Mouse (Mus musculus) lung, embryonic 15.5 days (tissue): ENCODE measurements around the gene Bcas2. TPM values are rescaled to one million over a fixed set of nuclear protein-coding genes. Genes with fewer than 3 reads are reported as not detected.
A peak's percentile ranks its signal among the peaks of the same experiment; 100 is the strongest.
"Not testable (repeated sequence)": the region's sequence is repeated elsewhere in the genome, so short reads cannot be mapped to it uniquely, and the experiment has no call there.

Experiments used
- ATAC-seq: fragments of 200-750 bp; cut with Nextera tagmentation; 2 replicates; pipeline ENCODE4 v1.8.0; 2017; ENCODE audit warnings: moderate number of reproducible peaks, borderline replicate concordance; ENCODE audit not compliant: low FRiP score, low TSS enrichment; ENCODE audit errors: extremely low read depth
- H3K27ac ChIP-seq: fragments of 300-500 bp; sonication (generic); 2 replicates; pipeline ENCODE4 v1.5.1; 2015; ENCODE audit warnings: moderate library complexity, mild to moderate bottlenecking, inconsistent platforms
- H3K27me3 ChIP-seq: fragments of 300-500 bp; sonication (generic); 2 replicates; pipeline ENCODE4 v1.6.1; 2015; ENCODE audit warnings: inconsistent platforms
- H3K36me3 ChIP-seq: fragments of 300-500 bp; sonication (generic); 2 replicates; pipeline ENCODE4 v1.6.1; 2015; ENCODE audit warnings: inconsistent platforms
- H3K4me1 ChIP-seq: fragments of 300-500 bp; sonication (generic); 2 replicates; pipeline ENCODE4 v1.6.1; 2015; ENCODE audit warnings: inconsistent platforms
- H3K4me2 ChIP-seq: fragments of 300-500 bp; sonication (generic); 2 replicates; pipeline ENCODE4 v1.6.1; 2015; ENCODE audit warnings: inconsistent platforms, mild to moderate bottlenecking, moderate library complexity
- H3K4me3 ChIP-seq: fragments of 300-500 bp; sonication (generic); 2 replicates; pipeline ENCODE4 v1.5.1; 2015; ENCODE audit warnings: mild to moderate bottlenecking, inconsistent platforms
- H3K9ac ChIP-seq: fragments of 300-500 bp; sonication (generic); 2 replicates; pipeline ENCODE4 v1.6.1; 2015; ENCODE audit warnings: inconsistent platforms
- H3K9me3 ChIP-seq: fragments of 300-500 bp; sonication (generic); 2 replicates; pipeline ENCODE4 v1.6.1; 2016; ENCODE audit warnings: inconsistent platforms
- WGBS: fragments of 180-500 bp; shearing (Covaris S2); methylation state at CpG from one replicate; pipeline ENCODE4 v1.1.7; 2015; 5-methylcytosine and 5-hydroxymethylcytosine counted together
- polyA plus RNA-seq: library from polyadenylated mRNA; unstranded; fragments of >200 nt; fragmentation: Nextera tagmentation; extraction: Ambion mirVana; gene quantifications from 2 replicates; pipeline ENCODE4 v1.2.1, GENCODE M21; 2015

Gene Bcas2
- polyA plus RNA-seq, 1 experiment from 2014 or later: 188 TPM

GRCm38 (mm10) chr3:103140095-103140838 is 31.2 kb upstream of the Bcas2 start:
- not testable (repeated sequence) for H3K27ac ChIP-seq, H3K36me3 ChIP-seq, H3K9ac ChIP-seq, H3K4me3 ChIP-seq, ATAC-seq, H3K27me3 ChIP-seq, H3K9me3 ChIP-seq
- WGBS: 50% methylated on average over 11 of the region's 11 CpGs
- Histone ChIP-seq H3K4me2 (peak overlapping the region; percentile 18; the same call in 1 of the 2 replicates), H3K4me1 (peaks cover 12% of the 10 kb centered on the region; the same call in 1 of the 2 replicates)

- no peak overlapping the region for H3K27ac ChIP-seq
- ATAC-seq: peak; percentile 65
- 75% methylated on average over 11 of the region's 11 CpGs for WGBS
Measured at GRCm38 (mm10) chr3:103141287-103141686, 30.2 kb upstream of the Bcas2 start.

GRCm38 (mm10) chr3:103142366-103142765 is 29.1 kb upstream of the Bcas2 start:
- 82% methylated on average over 10 of the region's 10 CpGs for WGBS
- Histone ChIP-seq H3K27me3 (no peaks in the 10 kb centered on the region), H3K4me2 (no peak overlapping the region)

More at GRCm38 (mm10) chr3:103141287-103141686, 30.2 kb upstream of the Bcas2 start:
- no peaks in the 10 kb centered on the region for H3K36me3 ChIP-seq
- no peak overlapping the region for H3K4me3 ChIP-seq
- no peak overlapping the region for H3K9ac ChIP-seq
- H3K9me3 ChIP-seq: no peaks in the 10 kb centered on the region
- peaks cover 12% of the 10 kb centered on the region; the same call in 1 of the 2 replicates for H3K4me1 ChIP-seq
- H3K4me2 ChIP-seq: no peak overlapping the region
- no peaks in the 10 kb centered on the region for H3K27me3 ChIP-seq

GRCm38 (mm10) chr3:103145336-103145735 is 26.1 kb upstream of the Bcas2 start:
- H3K36me3 ChIP-seq: no peaks in the 10 kb centered on the region
- no peak overlapping the region for H3K27ac ChIP-seq
- no peak for ATAC-seq
- H3K9me3 ChIP-seq: no peaks in the 10 kb centered on the region
- H3K4me1 ChIP-seq: no peaks in the 10 kb centered on the region
- no peaks in the 10 kb centered on the region for H3K27me3 ChIP-seq
- no peak overlapping the region for H3K9ac ChIP-seq
- H3K4me3 ChIP-seq: no peak overlapping the region
- no peak overlapping the region for H3K4me2 ChIP-seq
- 74% methylated on average over 2 of the region's 2 CpGs for WGBS

More at GRCm38 (mm10) chr3:103142366-103142765, 29.1 kb upstream of the Bcas2 start:
- Histone ChIP-seq H3K36me3 (no peaks in the 10 kb centered on the region), H3K27ac (no peak overlapping the region), H3K4me3 (no peak overlapping the region), H3K9me3 (no peaks in the 10 kb centered on the region), H3K9ac (no peak overlapping the region), H3K4me1 (peaks cover 12% of the 10 kb centered on the region; the same call in 1 of the 2 replicates)
- ATAC-seq: no peak

GRCm38 (mm10) chr3:103145791-103146190 is 25.7 kb upstream of the Bcas2 start:
- Histone ChIP-seq H3K27ac (no peak overlapping the region), H3K36me3 (no peaks in the 10 kb centered on the region), H3K9ac (no peak overlapping the region), H3K9me3 (no peaks in the 10 kb centered on the region), H3K4me3 (no peak overlapping the region), H3K27me3 (no peaks in the 10 kb centered on the region), H3K4me1 (no peaks in the 10 kb centered on the region), H3K4me2 (no peak overlapping the region)
- ATAC-seq: no peak
- WGBS: 74% methylated on average over 4 of the region's 4 CpGs

GRCm38 (mm10) chr3:103146330-103147166 is 24.9 kb upstream of the Bcas2 start:
- Histone ChIP-seq H3K9ac (no peak overlapping the region), H3K36me3 (no peaks in the 10 kb centered on the region), H3K4me3 (no peak overlapping the region), H3K9me3 (no peaks in the 10 kb centered on the region), H3K27me3 (no peaks in the 10 kb centered on the region), H3K4me2 (no peak overlapping the region), H3K4me1 (no peaks in the 10 kb centered on the region), H3K27ac (no peak overlapping the region)
- ATAC-seq: no peak
- WGBS: 68% methylated on average over 23 of the region's 23 CpGs

- Histone ChIP-seq H3K36me3 (no peaks in the 10 kb centered on the region), H3K9ac (no peak overlapping the region), H3K27me3 (no peaks in the 10 kb centered on the region), H3K27ac (no peak overlapping the region), H3K4me2 (no peak overlapping the region), H3K4me3 (no peak overlapping the region), H3K4me1 (no peaks in the 10 kb centered on the region), H3K9me3 (no peaks in the 10 kb centered on the region)
- WGBS: 82% methylated on average over 4 of the region's 4 CpGs
- no peak for ATAC-seq
Measured at GRCm38 (mm10) chr3:103147775-103148174, 23.7 kb upstream of the Bcas2 start.

GRCm38 (mm10) chr3:103148941-103149340 is 22.5 kb upstream of the Bcas2 start:
- Histone ChIP-seq H3K4me2 (no peak overlapping the region), H3K4me1 (no peaks in the 10 kb centered on the region), H3K27me3 (no peaks in the 10 kb centered on the region), H3K27ac (no peak overlapping the region), H3K36me3 (peaks cover 8% of the 10 kb centered on the region), H3K9ac (no peak overlapping the region), H3K4me3 (no peak overlapping the region), H3K9me3 (no peaks in the 10 kb centered on the region)
- WGBS: 83% methylated on average over 10 of the region's 10 CpGs
- no peak for ATAC-seq

- Histone ChIP-seq H3K4me3 (no peak overlapping the region), H3K9ac (no peak overlapping the region), H3K27me3 (no peaks in the 10 kb centered on the region), H3K4me1 (no peaks in the 10 kb centered on the region), H3K4me2 (no peak overlapping the region), H3K27ac (no peak overlapping the region), H3K36me3 (peaks cover 11% of the 10 kb centered on the region), H3K9me3 (no peaks in the 10 kb centered on the region)
- no peak for ATAC-seq
Measured at GRCm38 (mm10) chr3:103153761-103154160, 17.7 kb upstream of the Bcas2 start.

GRCm38 (mm10) chr3:103159232-103159900 is 12.1 kb upstream of the Bcas2 start:
- no peak overlapping the region for H3K27ac ChIP-seq
- H3K4me3 ChIP-seq: no peak overlapping the region
- H3K9me3 ChIP-seq: no peaks in the 10 kb centered on the region
- H3K4me2 ChIP-seq: no peak overlapping the region
- no peaks in the 10 kb centered on the region; the same call in 1 of the 2 replicates for H3K36me3 ChIP-seq
- H3K9ac ChIP-seq: no peak overlapping the region
- 34% methylated on average over 3 of the region's 3 CpGs for WGBS
- H3K27me3 ChIP-seq: no peaks in the 10 kb centered on the region
- no peak for ATAC-seq
- H3K4me1 ChIP-seq: no peaks in the 10 kb centered on the region

GRCm38 (mm10) chr3:103169771-103170170 is 1.7 kb upstream of the Bcas2 start:
- ATAC-seq: no peak
- Histone ChIP-seq H3K4me1 (peaks cover 13% of the 10 kb centered on the region), H3K9me3 (no peaks in the 10 kb centered on the region), H3K27ac (no peak overlapping the region), H3K9ac (no peak overlapping the region), H3K27me3 (no peaks in the 10 kb centered on the region), H3K4me3 (no peak overlapping the region), H3K4me2 (no peak overlapping the region), H3K36me3 (peaks cover 13% of the 10 kb centered on the region)
- 19% methylated on average over 4 of the region's 4 CpGs for WGBS
